Mouse (Mus musculus) forebrain, embryonic 16.5 days (tissue): ENCODE data around the gene Paip2b. TPM values are rescaled to one million over a fixed set of nuclear protein-coding genes. Genes with fewer than 3 reads are reported as not detected.
"Not testable (repeated sequence)": the region's sequence is repeated elsewhere in the genome, so short reads cannot be mapped to it uniquely, and the experiment has no call there.

Experiments used
- ATAC-seq: fragments of 200-750 bp; cut with Nextera tagmentation; 2 replicates; pipeline ENCODE4 v1.8.0; 2017; ENCODE audit warnings: mild to moderate bottlenecking, moderate library complexity
- H3K27ac ChIP-seq: fragments of 300-500 bp; sonication (generic); 2 replicates; pipeline ENCODE4 v1.5.1; 2014; ENCODE audit warnings: low read length, control low read depth
- H3K27me3 ChIP-seq: fragments of 300-500 bp; sonication (generic); replicated peaks from 2 replicates; pipeline ENCODE4 v1.6.1; 2014; ENCODE audit warnings: low read length; ENCODE audit not compliant: control insufficient read depth, insufficient read depth
- H3K36me3 ChIP-seq: fragments of 300-500 bp; sonication (generic); 2 replicates; pipeline ENCODE4 v1.6.1; 2014; ENCODE audit not compliant: control insufficient read depth, insufficient read depth
- H3K4me1 ChIP-seq: fragments of 300-500 bp; sonication (generic); replicated peaks from 2 replicates; pipeline ENCODE4 v1.6.1; 2014; ENCODE audit warnings: low read length; ENCODE audit not compliant: control insufficient read depth, insufficient read depth
- H3K4me2 ChIP-seq: fragments of 300-500 bp; sonication (generic); 2 replicates; pipeline ENCODE4 v1.6.1; 2014; ENCODE audit warnings: mild to moderate bottlenecking, low read length, control low read depth
- H3K4me3 ChIP-seq: fragments of 300-500 bp; sonication (generic); replicated peaks from 2 replicates; pipeline ENCODE4 v1.5.1; 2014; ENCODE audit warnings: mild to moderate bottlenecking, low read length, control low read depth
- H3K9ac ChIP-seq: fragments of 300-500 bp; sonication (generic); replicated peaks from 2 replicates; pipeline ENCODE4 v1.6.1; 2014; ENCODE audit warnings: low read depth, low read length, control low read depth
- H3K9me3 ChIP-seq: fragments of 300-500 bp; sonication (generic); 2 replicates; pipeline ENCODE4 v1.6.1; 2016; ENCODE audit warnings: low read length; ENCODE audit not compliant: control insufficient read depth
- WGBS: fragments of 180-500 bp; shearing (Covaris S2); extraction: QIAGEN DNeasy Blood & Tissue Kit; methylation state at CpG from one replicate; pipeline ENCODE4 v1.1.7; 2014; 5-methylcytosine and 5-hydroxymethylcytosine counted together
- polyA plus RNA-seq: library from polyadenylated mRNA; unstranded; fragments of >200 nt; fragmentation: Nextera tagmentation; extraction: Ambion mirVana; gene quantifications from 2 replicates; pipeline ENCODE4 v1.2.1, GENCODE M21; 2015

Paip2b gene
- polyA plus RNA-seq, 1 experiment from 2014 or later: 50.2 TPM

DNA sequence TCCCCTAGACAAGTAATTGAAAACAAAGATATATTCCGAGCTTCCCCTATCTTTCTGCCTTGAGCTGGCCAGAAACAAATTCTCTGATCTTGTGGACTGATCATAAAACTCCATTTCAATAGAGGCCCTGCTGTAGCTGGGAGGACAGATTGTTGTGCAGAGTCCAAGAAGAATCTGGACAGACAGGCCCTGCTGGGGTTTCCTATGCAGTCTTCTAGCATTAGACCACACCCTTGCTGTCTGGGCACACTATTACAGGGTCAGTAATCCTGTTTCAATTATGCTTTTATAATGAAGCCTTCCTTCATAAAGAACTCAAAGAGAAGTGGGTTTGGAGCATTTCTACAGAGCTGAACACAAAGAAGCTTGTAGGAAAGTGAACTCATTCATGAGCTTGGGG lies 12.5 kb downstream of the Paip2b start:
- peaks cover 22% of the 10 kb centered on the region for H3K4me1 ChIP-seq
- no peak overlapping the region for H3K4me2 ChIP-seq
- no peaks in the 10 kb centered on the region; the same call in 1 of the 2 replicates for H3K36me3 ChIP-seq
- H3K9me3 ChIP-seq: peaks cover 2% of the 10 kb centered on the region; the same call in 1 of the 2 replicates
- H3K4me3 ChIP-seq: no peak overlapping the region
- no peaks in the 10 kb centered on the region for H3K27me3 ChIP-seq
- H3K9ac ChIP-seq: no peak overlapping the region
- no peak for ATAC-seq
- H3K27ac ChIP-seq: no peak overlapping the region
- 26% methylated on average over 1 of the region's 1 CpGs for WGBS

- no peaks in the 10 kb centered on the region for H3K27me3 ChIP-seq
- H3K4me2 ChIP-seq: no peak overlapping the region
- H3K9ac ChIP-seq: no peak overlapping the region
- H3K36me3 ChIP-seq: peaks cover 8% of the 10 kb centered on the region
- peaks cover 7% of the 10 kb centered on the region for H3K4me1 ChIP-seq
- no peak overlapping the region for H3K27ac ChIP-seq
- H3K9me3 ChIP-seq: peaks cover 2% of the 10 kb centered on the region; the same call in 1 of the 2 replicates
- no peak overlapping the region for H3K4me3 ChIP-seq
- 96% methylated on average over 3 of the region's 3 CpGs for WGBS
- ATAC-seq: no peak
These were observed 15.7 kb downstream of the Paip2b start for GRCm38 (mm10) chr6:83815801-83816200.

- H3K4me2 ChIP-seq: no peak overlapping the region
- H3K4me3 ChIP-seq: no peak overlapping the region
- no peak for ATAC-seq
- H3K4me1 ChIP-seq: no peaks in the 10 kb centered on the region
- H3K36me3 ChIP-seq: peaks cover 17% of the 10 kb centered on the region
- no peaks in the 10 kb centered on the region for H3K27me3 ChIP-seq
- H3K9ac ChIP-seq: no peak overlapping the region
- no peak overlapping the region for H3K27ac ChIP-seq
- WGBS: 89% methylated on average over 3 of the region's 3 CpGs
- no peaks in the 10 kb centered on the region for H3K9me3 ChIP-seq
These were observed 28.7 kb downstream of the Paip2b start for GRCm38 (mm10) chr6:83802846-83803245.

GRCm38 (mm10) chr6:83802033-83802432 lies 29.5 kb downstream of the Paip2b start:
- Histone ChIP-seq H3K27ac (no peak overlapping the region), H3K4me2 (no peak overlapping the region), H3K4me3 (no peak overlapping the region), H3K4me1 (no peaks in the 10 kb centered on the region), H3K9ac (no peak overlapping the region), H3K9me3 (no peaks in the 10 kb centered on the region), H3K36me3 (peaks cover 17% of the 10 kb centered on the region), H3K27me3 (no peaks in the 10 kb centered on the region)
- 73% methylated on average over 5 of the region's 5 CpGs for WGBS
- ATAC-seq: no peak

- 51% methylated on average over 3 of the region's 3 CpGs for WGBS
- Histone ChIP-seq H3K36me3 (peaks cover 2% of the 10 kb centered on the region; the same call in 1 of the 2 replicates), H3K9me3 (no peaks in the 10 kb centered on the region), H3K27ac (no peak overlapping the region), H3K27me3 (no peaks in the 10 kb centered on the region), H3K4me2 (no peak overlapping the region), H3K4me3 (no peak overlapping the region), H3K9ac (no peak overlapping the region), H3K4me1 (peaks cover 9% of the 10 kb centered on the region)
- no peak for ATAC-seq
These were observed 34.9 kb downstream of the Paip2b start for GRCm38 (mm10) chr6:83796686-83797085.

DNA sequence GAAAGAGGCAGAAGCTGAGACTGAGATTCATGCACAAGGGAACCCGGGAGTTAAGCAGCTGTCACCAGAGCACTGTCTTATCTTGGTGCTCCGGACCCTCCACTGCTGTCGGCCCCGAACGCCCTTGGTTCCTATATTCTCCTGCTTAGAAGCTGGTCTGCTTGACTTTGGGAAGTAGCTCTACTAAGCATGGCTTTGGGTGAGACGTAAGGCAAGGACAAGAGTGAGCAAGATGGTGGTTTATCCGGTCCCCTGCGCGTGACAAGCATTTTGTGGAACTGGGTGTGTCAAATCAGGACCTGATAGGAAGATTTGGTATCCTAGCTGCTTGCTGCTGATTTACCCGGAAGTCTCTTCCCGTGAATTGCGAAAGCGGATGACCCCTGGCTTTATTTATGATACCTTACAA lies 36.0 kb downstream of the Paip2b start:
- H3K27ac ChIP-seq: peak overlapping the region; percentile 98
- H3K36me3 ChIP-seq: peaks cover 2% of the 10 kb centered on the region; the same call in 1 of the 2 replicates
- peak; percentile 36 for ATAC-seq
- no peaks in the 10 kb centered on the region for H3K27me3 ChIP-seq
- H3K9me3 ChIP-seq: no peaks in the 10 kb centered on the region
- peak overlapping the region; percentile 97 for H3K9ac ChIP-seq
- 12% methylated on average over 13 of the region's 13 CpGs for WGBS
- peak overlapping the region; percentile 90 for H3K4me3 ChIP-seq
- H3K4me1 ChIP-seq: peaks cover 9% of the 10 kb centered on the region
- H3K4me2 ChIP-seq: peak overlapping the region; percentile 92

- Histone ChIP-seq H3K4me3 (peak within 1 kb of the TSS; percentile 90), H3K36me3 (no peaks in the 10 kb centered on the region), H3K9ac (peak within 1 kb of the TSS; percentile 97), H3K4me2 (peak within 1 kb of the TSS; percentile 92), H3K27me3 (no peaks in the 10 kb centered on the region), H3K4me1 (peaks cover 9% of the 10 kb centered on the region), H3K9me3 (no peaks in the 10 kb centered on the region), H3K27ac (peak within 1 kb of the TSS; percentile 98)
- ATAC-seq: peak; percentile 93
- WGBS: under 1% methylated on average over 43 of the region's 43 CpGs
These were observed 36.7 kb downstream of the Paip2b start, which contains the start of gene Nagk for GRCm38 (mm10) chr6:83794760-83795296. Nagk (plus strand) TSS chr6:83794982.

- 75% methylated on average over 4 of the region's 4 CpGs for WGBS
- H3K9me3 ChIP-seq: no peaks in the 10 kb centered on the region
- 0 out of 2 replicates have a peak, but pooled peaks cover 2% of the 10 kb centered on the region for H3K27me3 ChIP-seq
- peaks cover 9% of the 10 kb centered on the region for H3K4me1 ChIP-seq
- no peak overlapping the region for H3K9ac ChIP-seq
- H3K36me3 ChIP-seq: no peaks in the 10 kb centered on the region
- no peak overlapping the region for H3K27ac ChIP-seq
- no peak overlapping the region for H3K4me2 ChIP-seq
- no peak for ATAC-seq
- no peak overlapping the region for H3K4me3 ChIP-seq
These were observed 40.2 kb downstream of the Paip2b start for GRCm38 (mm10) chr6:83791251-83791890.

DNA sequence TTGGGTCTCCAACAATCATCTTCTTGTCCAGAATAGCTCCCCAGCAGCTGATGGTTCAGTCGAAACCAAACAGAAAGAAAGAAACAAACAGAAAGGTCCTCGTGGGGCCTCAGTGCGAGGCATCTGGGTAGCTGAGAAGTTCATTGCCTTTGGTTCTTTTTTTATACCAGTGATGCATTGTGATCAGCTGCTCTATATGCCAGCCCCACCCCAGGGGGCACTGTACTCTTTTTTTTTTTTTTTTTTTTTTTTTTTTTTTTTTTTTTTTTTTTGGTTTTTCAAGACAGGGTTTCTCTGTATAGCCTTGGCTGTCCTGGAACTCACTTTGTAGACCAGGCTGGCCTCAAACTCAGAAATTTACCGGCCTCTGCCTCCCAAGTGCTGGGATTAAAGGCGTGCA lies 41.0 kb downstream of the Paip2b start:
- 88% methylated on average over 5 of the region's 5 CpGs for WGBS

More for the DNA sequence above, 41.0 kb downstream of the Paip2b start:
- H3K9ac ChIP-seq, H3K4me3 ChIP-seq, H3K27me3 ChIP-seq, H3K36me3 ChIP-seq, H3K9me3 ChIP-seq, ATAC-seq, H3K4me2 ChIP-seq, H3K4me1 ChIP-seq, H3K27ac ChIP-seq: not testable (repeated sequence)
